Mouse (Mus musculus): ENCODE results near the gene 2810459M11Rik.
"Not testable (repeated sequence)": the region's sequence is repeated elsewhere in the genome, so short reads cannot be mapped to it uniquely, and the experiment has no call there.

The 2810459M11Rik gene

GRCm38 (mm10) chr1:86045848-86046805 is at the start of gene 2810459M11Rik:
2810459M11Rik (plus strand) TSS chr1:86045863.
- peak; percentile 17 to 21 for DNase-seq

GRCm38 (mm10) chr1:85997221-85997620 is 48.4 kb upstream of the 2810459M11Rik start:
- no peak for DNase-seq

GRCm38 (mm10) chr1:85998012-85998411 is 47.7 kb upstream of the 2810459M11Rik start:
- DNase-seq: no peak

- no peak for DNase-seq
Measured at GRCm38 (mm10) chr1:85999853-86000570, 45.7 kb upstream of the 2810459M11Rik start.

GRCm38 (mm10) chr1:86005540-86005939 is 40.1 kb upstream of the 2810459M11Rik start:
- DNase-seq: peak; percentile 15 to 33

- no peak for DNase-seq
Measured at GRCm38 (mm10) chr1:86006040-86006439, 39.6 kb upstream of the 2810459M11Rik start.

GRCm38 (mm10) chr1:86007778-86008177 is 37.9 kb upstream of the 2810459M11Rik start:
- peak; percentile 80 to 83 for DNase-seq

- DNase-seq: not testable (repeated sequence)
Measured at GRCm38 (mm10) chr1:86015758-86016157, 29.9 kb upstream of the 2810459M11Rik start.

- no peak for DNase-seq
Measured at GRCm38 (mm10) chr1:86016516-86016915, 29.1 kb upstream of the 2810459M11Rik start, which contains the start of gene Spata3. Spata3 (plus strand) TSS chr1:86016816.

- peak; percentile 54 for DNase-seq
Measured at GRCm38 (mm10) chr1:86018235-86019055, 27.2 kb upstream of the 2810459M11Rik start.

- DNase-seq: peak in 1 of 2 experiments; percentile 24
Measured at GRCm38 (mm10) chr1:86021365-86021989, 24.2 kb upstream of the 2810459M11Rik start.

- DNase-seq: no peak
Measured at GRCm38 (mm10) chr1:86032273-86032987, 13.2 kb upstream of the 2810459M11Rik start.

- no peak for DNase-seq
Measured at GRCm38 (mm10) chr1:86038191-86038951, 7.3 kb upstream of the 2810459M11Rik start.

- DNase-seq: no peak
Measured at GRCm38 (mm10) chr1:86040131-86040530, 5.5 kb upstream of the 2810459M11Rik start.

- DNase-seq: no peak
Measured at GRCm38 (mm10) chr1:86040817-86041216, 4.8 kb upstream of the 2810459M11Rik start.

- no peak for DNase-seq
Measured at GRCm38 (mm10) chr1:86045056-86045455, 607 bp upstream of the 2810459M11Rik start.

- no peak for DNase-seq
Measured at GRCm38 (mm10) chr1:86046833-86047563, 1.3 kb downstream of the 2810459M11Rik start.

- DNase-seq: no peak
Measured at GRCm38 (mm10) chr1:86048231-86048630, 2.6 kb downstream of the 2810459M11Rik start.

- DNase-seq: no peak
Measured at GRCm38 (mm10) chr1:86048744-86049143, 3.1 kb downstream of the 2810459M11Rik start.

Measured in thymus, postnatal 36 days (tissue).